Mouse (Mus musculus): Measurements from ENCODE around the gene Lrsam1.
"Not testable (repeated sequence)": the region's sequence is repeated elsewhere in the genome, so short reads cannot be mapped to it uniquely, and the experiment has no call there.

Gene Lrsam1
- long read RNA-seq, experiment 1, partial matches to known transcripts, result 1 of 2 reads
- long read RNA-seq, experiment 1, other reads (novel, unspliced or antisense), result 1 of 2 reads
- long read RNA-seq, experiment 2, partial matches to known transcripts, result 0 of 2 reads
- long read RNA-seq, experiment 2, other reads (novel, unspliced or antisense), result 2 of 2 reads

DNA sequence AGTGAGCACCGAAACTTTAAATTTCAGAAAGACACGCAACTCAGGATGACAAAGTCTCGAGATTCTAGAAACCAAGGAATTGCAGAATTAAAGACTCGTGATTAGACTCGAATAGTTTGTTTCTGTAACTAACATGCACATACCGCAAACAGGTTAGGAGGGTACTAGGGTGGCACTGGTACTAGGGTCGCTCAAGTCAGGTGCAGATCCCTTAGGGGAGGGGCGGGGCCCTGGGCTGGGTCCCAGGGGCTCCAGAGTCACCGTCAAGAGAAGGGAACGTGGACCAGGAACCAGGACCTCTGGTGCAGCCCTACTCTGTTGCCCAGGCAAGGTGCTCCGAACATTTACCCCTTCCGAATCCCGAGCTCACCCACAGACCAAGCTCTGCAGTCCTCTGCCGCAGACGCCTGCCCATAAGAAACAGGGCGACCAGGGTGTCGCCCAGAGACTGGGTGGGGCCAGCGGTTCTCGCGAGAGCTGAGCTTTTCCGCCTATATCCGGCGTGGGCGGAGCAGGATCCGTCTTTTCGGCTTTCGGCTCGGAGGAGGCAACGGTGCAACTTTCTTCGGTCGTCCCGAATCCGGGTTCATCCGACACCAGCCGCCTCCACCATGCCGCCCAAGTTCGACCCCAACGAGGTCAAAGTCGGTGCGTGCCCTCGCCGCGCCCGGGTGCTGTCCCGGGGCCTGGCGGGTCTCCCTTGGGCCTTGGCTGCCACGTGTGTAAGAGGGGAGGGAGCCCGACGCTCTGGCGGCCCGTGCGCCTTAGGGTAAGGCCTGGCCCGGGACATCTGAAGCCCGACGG, at the start of gene Lrsam1, which contains the start of gene Rpl12:
Gene Lrsam1 (minus strand): TSS at position 423 of the 804 bp plus-strand sequence.
Gene Rpl12 (plus strand): TSS at position 368 of the 804 bp plus-strand sequence.
- intact Hi-C loops (cut with DNase I), result no loop called here

- intact Hi-C loops (cut with DNase I), result not testable (repeated sequence)
Observed at GRCm38 (mm10) chr2:33009055-33009454, 47.6 kb upstream of the Lrsam1 start.

GRCm38 (mm10) chr2:33005041-33005440, 43.6 kb upstream of the Lrsam1 start:
- intact Hi-C loops (cut with DNase I), result no loop called here

DNA sequence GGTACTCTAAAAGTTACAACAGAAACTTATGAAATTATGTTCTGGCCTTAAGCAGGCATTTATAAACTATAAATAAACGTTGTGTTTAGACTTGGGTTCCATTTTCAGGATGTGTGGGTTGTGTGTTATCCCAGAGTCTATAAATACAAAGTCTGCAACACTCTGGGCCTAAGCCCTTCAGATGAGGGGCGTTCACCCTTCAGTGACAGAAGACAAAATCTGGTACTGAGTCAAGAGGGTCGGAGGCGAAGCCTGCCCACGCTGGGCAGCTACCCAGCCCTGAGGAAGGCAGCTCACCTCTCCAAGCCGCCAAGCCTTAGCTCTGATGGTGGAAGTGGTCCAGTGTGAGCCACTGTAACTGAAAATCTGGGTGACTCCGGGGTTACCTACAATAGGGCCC, 40.7 kb upstream of the Lrsam1 start:
- intact Hi-C loops (cut with DNase I), result no loop called here

- intact Hi-C loops (cut with DNase I), result no loop called here
Observed at GRCm38 (mm10) chr2:32999752-33000151, 38.3 kb upstream of the Lrsam1 start.

GRCm38 (mm10) chr2:32997792-32998191, 36.4 kb upstream of the Lrsam1 start:
- intact Hi-C loops (cut with DNase I), result no loop called here

- intact Hi-C loops (cut with DNase I), result no loop called here
Observed at GRCm38 (mm10) chr2:32997081-32997480, 35.7 kb upstream of the Lrsam1 start.

GRCm38 (mm10) chr2:32992130-32992529, 30.7 kb upstream of the Lrsam1 start:
- intact Hi-C loops (cut with DNase I), result no loop called here

DNA sequence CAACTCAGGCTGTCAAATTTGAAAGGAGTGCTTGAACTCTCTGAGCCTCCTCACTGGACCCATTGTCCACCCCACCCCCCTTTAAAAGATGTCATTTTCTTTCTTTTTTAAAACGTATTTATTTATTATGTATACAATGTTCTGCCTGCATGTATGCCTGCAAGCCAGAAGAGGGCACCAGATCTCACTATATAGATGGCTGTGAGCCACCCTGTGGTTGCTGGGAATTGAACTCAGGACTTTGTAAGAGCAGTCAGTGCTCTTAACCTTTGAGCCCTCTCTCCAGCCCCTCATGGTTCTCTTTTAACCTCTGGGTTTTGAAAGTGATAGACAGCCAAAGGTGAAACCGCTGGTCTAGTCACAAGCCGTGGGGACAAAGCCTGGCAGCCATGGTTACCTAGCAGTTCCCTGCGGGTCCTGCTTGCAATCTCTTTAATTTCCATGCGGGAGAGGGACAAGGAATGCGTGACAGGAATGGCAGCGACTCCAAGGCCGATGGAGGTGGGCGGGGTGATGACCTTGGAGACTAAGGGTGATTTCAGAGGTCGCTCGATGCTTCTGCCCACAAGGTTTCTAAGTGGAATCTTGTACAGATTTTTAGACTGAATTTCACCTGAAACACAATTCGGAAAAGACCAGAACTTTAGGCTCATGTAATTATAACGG, 28.9 kb upstream of the Lrsam1 start:
- intact Hi-C loops (cut with DNase I), result no loop called here

GRCm38 (mm10) chr2:32989376-32989775, 28.0 kb upstream of the Lrsam1 start:
- intact Hi-C loops (cut with DNase I), result loop anchor here (10.0 kb wide), 1 partner anchor 145 kb away; the partner anchor contains the start of gene Garnl3

GRCm38 (mm10) chr2:32985844-32986243, 24.4 kb upstream of the Lrsam1 start:
- intact Hi-C loops (cut with DNase I), result loop anchor here (10.0 kb wide), 1 partner anchor 149 kb away; the partner anchor contains the start of gene Garnl3

DNA sequence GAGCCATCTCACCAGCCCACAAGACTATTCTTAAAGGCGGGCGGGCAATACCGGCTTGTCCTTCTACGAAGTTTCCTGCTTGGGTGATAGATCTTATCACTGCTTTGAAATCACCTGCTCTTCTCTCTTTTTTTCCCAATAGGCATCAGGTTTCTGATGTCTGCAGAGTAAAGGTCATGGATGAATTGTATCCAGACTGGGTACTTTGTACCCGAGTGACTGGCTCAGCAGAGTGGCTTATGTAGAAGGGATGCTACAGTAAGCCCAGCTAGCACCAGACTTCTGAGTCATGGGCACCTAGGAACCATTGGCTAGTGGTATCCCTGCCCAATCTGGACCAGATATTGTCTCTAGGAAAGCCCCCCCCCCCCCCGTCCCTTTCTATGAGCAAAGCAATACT, 22.2 kb upstream of the Lrsam1 start:
- intact Hi-C loops (cut with DNase I), result loop anchor here (10.0 kb wide), 1 partner anchor 151 kb away; the partner anchor contains the start of gene Garnl3

GRCm38 (mm10) chr2:32982700-32983099, 21.3 kb upstream of the Lrsam1 start:
- intact Hi-C loops (cut with DNase I), result loop anchor here (10.0 kb wide), 1 partner anchor 152 kb away; the partner anchor contains the start of gene Garnl3

GRCm38 (mm10) chr2:32981725-32982271, 20.4 kb upstream of the Lrsam1 start, which contains the start of gene Slc2a8:
Gene Slc2a8, minus strand, starts transcription at chr2:32982083.
- intact Hi-C loops (cut with DNase I), result loop anchor here (10.0 kb wide), 1 partner anchor 153 kb away; the partner anchor contains the start of gene Garnl3

DNA sequence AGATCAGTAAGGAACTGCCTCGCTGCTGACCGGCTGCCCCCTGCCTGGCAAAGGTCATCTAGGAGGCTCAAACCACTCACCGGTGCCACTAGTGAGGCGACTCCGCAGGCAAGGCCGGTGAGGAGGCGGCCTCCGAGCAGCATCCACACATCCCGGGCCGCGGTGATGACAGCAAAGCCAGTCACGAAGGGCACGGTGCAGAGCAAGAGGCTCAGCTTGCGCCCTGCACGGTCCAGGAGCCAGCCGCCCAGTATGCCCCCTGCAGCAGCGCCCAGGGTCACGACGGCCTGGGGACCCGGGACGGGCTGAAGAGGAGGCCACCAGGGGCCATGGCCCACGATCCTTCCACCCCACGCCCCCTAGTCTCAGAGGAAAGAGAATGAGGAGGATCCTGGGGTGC, 19.9 kb upstream of the Lrsam1 start:
- intact Hi-C loops (cut with DNase I), result loop anchor here (10.0 kb wide), 1 partner anchor 154 kb away; the partner anchor contains the start of gene Garnl3

GRCm38 (mm10) chr2:32979675-32980074, 18.3 kb upstream of the Lrsam1 start:
- intact Hi-C loops (cut with DNase I), result loop anchor here (10.0 kb wide), 1 partner anchor 155 kb away; the partner anchor contains the start of gene Garnl3

DNA sequence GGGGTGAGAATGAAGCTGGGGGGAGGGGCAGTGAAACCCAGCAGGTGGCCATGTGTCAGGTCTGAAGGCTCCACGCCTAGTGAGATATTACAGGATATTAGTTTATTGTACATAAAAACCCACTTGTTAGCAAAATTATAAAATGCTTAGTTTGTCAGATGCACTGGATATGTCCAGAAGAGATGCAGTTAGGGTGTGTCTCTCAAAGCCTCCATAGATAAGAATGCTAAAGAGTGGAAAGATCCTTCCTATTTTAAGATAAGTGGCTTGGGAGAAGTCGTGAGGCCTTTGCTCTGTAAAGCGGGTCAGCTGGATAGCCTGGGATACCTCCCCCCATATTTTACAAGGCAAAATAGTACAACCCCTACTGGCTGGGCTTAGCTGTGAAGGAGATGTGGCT, 17.3 kb upstream of the Lrsam1 start:
- intact Hi-C loops (cut with DNase I), result no loop called here

DNA sequence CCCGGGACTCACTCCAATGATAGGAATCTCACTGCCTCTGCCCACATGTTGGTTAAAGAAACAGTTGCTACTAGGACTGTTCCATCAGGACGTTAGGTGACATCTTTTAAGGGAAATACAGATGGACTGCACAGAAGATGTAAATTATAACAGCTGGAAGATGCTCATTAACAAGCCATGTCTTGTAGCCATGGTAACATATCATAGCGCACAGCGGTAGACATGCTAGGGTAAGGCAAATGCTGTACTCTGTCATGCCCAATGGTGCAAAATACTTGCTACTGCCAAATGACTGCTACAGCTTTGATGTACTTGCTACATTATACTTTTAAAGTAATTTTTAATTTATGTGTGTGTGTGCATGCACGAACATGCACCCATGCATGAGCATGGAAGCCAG, 15.7 kb upstream of the Lrsam1 start:
- intact Hi-C loops (cut with DNase I), result no loop called here

GRCm38 (mm10) chr2:32974216-32974615, 12.8 kb upstream of the Lrsam1 start:
- intact Hi-C loops (cut with DNase I), result no loop called here

- intact Hi-C loops (cut with DNase I), result no loop called here
Observed at GRCm38 (mm10) chr2:32971235-32971634, 9.8 kb upstream of the Lrsam1 start.

DNA sequence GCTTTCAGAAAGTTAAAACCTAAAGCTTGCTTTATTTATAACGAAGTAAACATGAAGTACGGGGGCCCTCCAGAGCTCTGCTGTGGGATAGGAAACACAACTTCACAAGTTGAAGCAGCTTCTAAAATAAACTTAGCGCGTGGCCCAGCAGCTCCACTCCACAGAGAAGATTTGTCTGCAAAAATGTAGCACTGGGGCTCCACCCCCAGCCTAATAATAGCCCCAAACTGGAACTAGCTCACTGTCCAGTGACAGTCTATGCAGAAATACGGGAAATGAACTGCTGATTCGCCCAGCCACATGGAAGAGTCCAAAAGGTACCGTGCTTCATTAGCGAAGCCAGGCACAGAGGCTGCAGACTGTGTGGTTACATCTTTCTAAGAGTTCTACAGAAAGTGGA, 7.9 kb upstream of the Lrsam1 start:
- intact Hi-C loops (cut with DNase I), result no loop called here
